Mouse (Mus musculus) stomach, adult 2 months (tissue): ENCODE measurements around the gene Nanos3. TPM values are rescaled to one million over a fixed set of nuclear protein-coding genes. Genes with fewer than 3 reads are reported as not detected.

Source experiments
- polyA plus RNA-seq: library from polyadenylated mRNA; depleted of rRNA; stranded (reverse); fragments of >200 nt; gene quantifications from 2 replicates; pipeline ENCODE4 v1.2.3, GENCODE M21; 2012; rRNA removed

Nanos3 gene
- 0.49 and 1.1 TPM in 2 replicates for polyA plus RNA-seq

DNA sequence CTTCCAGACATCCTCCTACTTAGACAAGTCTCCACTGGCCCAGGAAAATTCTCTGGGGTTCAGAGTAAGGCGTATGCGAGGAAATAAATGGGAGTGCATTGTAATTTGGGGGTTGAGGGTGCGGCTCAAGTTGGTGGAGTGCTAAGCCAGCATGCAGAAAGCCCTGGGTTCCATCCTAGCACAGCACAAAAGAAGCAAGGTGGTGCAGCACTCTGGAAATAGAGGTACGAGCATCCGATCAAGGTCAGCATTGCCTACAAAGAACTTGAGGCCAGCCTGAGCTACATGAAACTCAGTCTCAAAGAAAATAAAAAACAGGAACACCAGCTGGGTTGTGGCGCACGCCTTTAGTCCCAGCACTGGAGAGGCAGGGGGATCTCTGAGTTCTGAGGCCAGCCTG, at the start of gene Nanos3:
Nanos3 (minus strand) TSS at position 101 of the 400 bp plus-strand sequence.

GRCm38 (mm10) chr8:84147769-84148530, 37.1 kb downstream of the Nanos3 start, which contains the start of the genes Cc2d1a and 4930432K21Rik:
Gene Cc2d1a (minus strand): TSS chr8:84147936.
Gene 4930432K21Rik (plus strand): TSS chr8:84148025.

GRCm38 (mm10) chr8:84125656-84126055, 59.4 kb downstream of the Nanos3 start, which contains the start of gene Podnl1:
Gene Podnl1 (plus strand): TSS chr8:84125989.

Other genes starting within 250 kb of the Nanos3 start
- 0.30 and 0.56 TPM in 2 replicates for gene Gm10644, start 230.0 kb downstream of the Nanos3 start, polyA plus RNA-seq
- 8.1 and 10.6 TPM in 2 replicates for gene Asf1b, start 229.7 kb downstream of the Nanos3 start, polyA plus RNA-seq
- gene Prkaca, start 212.2 kb downstream of the Nanos3 start, polyA plus RNA-seq, result 27.2 and 27.6 TPM in 2 replicates
- gene Samd1, start 187.5 kb downstream of the Nanos3 start, polyA plus RNA-seq, result 32.0 and 40.5 TPM in 2 replicates
- 0.24 and 0.40 TPM in 2 replicates for gene 1700067K01Rik, start 183.7 kb downstream of the Nanos3 start, polyA plus RNA-seq
- gene 2210011C24Rik, start 173.0 kb downstream of the Nanos3 start, polyA plus RNA-seq, result 17.9 and 33.1 TPM in 2 replicates
- 1.7 and 1.8 TPM in 2 replicates for gene Palm3, start 163.7 kb downstream of the Nanos3 start, polyA plus RNA-seq
- gene Il27ra, start 142.6 kb downstream of the Nanos3 start, polyA plus RNA-seq, result 0.48 and 0.91 TPM in 2 replicates
- 0.22 and 0.30 TPM in 2 replicates for gene Rln3, start 140.2 kb downstream of the Nanos3 start, polyA plus RNA-seq
- gene Gm10643, start 120.1 kb downstream of the Nanos3 start, polyA plus RNA-seq, result 0.11 and 0.22 TPM in 2 replicates
- 12.3 and 13.3 TPM in 2 replicates for gene Rfx1, start 118.4 kb downstream of the Nanos3 start, polyA plus RNA-seq
- 24.1 and 24.4 TPM in 2 replicates for gene Dcaf15, start 80.4 kb downstream of the Nanos3 start, polyA plus RNA-seq
- 0.61 and 0.99 TPM in 2 replicates for gene Podnl1, start 59.2 kb downstream of the Nanos3 start, polyA plus RNA-seq
- gene Cc2d1a, start 37.3 kb downstream of the Nanos3 start, polyA plus RNA-seq, result 25.5 and 27.2 TPM in 2 replicates
- 0.05 and 0.38 TPM in 2 replicates for gene 4930432K21Rik, start 37.2 kb downstream of the Nanos3 start, polyA plus RNA-seq
- 12.3 and 16.5 TPM in 2 replicates for gene Zswim4, start 51.8 kb upstream of the Nanos3 start, polyA plus RNA-seq
- 38.9 and 57.5 TPM in 2 replicates for gene D8Ertd738e, start 64.5 kb upstream of the Nanos3 start, polyA plus RNA-seq
- 38.2 and 98.1 TPM in 2 replicates for gene Mri1, start 72.1 kb upstream of the Nanos3 start, polyA plus RNA-seq
- 5.5 and 12.7 TPM in 2 replicates for gene Ccdc130, start 85.2 kb upstream of the Nanos3 start, polyA plus RNA-seq
- gene Cacna1a, start 203.2 kb upstream of the Nanos3 start, polyA plus RNA-seq, result 5.6 and 18.6 TPM in 2 replicates